Mouse (Mus musculus) ES-E14 (cell line): ENCODE results near the gene H2-DMb1. TPM values are rescaled to one million over a fixed set of nuclear protein-coding genes. Genes with fewer than 3 reads are reported as not detected.
A peak's percentile ranks its signal among the peaks of the same experiment; 100 is the strongest.

Experiments
- DNase-seq: peaks from one replicate; pipeline ENCODE4 v3.0.0-alpha.2; 2013; ENCODE audit warnings: low read depth, low spot score
- H3K27ac ChIP-seq: 2 replicates; pipeline ENCODE4 v1.5.1; 2012; ENCODE audit warnings: low read depth, mild to moderate bottlenecking, low read length, moderate library complexity, mixed read lengths; ENCODE audit not compliant: poor library complexity, insufficient read depth, severe bottlenecking
- H3K36me3 ChIP-seq: 2 replicates; pipeline ENCODE4 v1.6.1; 2012; ENCODE audit warnings: mild to moderate bottlenecking, low read length, moderate library complexity, mixed read lengths; ENCODE audit not compliant: control insufficient read depth, poor library complexity, insufficient read depth, severe bottlenecking
- H3K4me1 ChIP-seq, 2 experiments: fragments of 150-350 bp in 1 of 2; sonication (generic) in 1 of 2; 2 replicates each; pipeline ENCODE4 v1.6.1; 2012; ENCODE audit warnings: low read length in 2 of 2, mild to moderate bottlenecking in 1 of 2, mixed read lengths in 1 of 2; ENCODE audit not compliant: control insufficient read depth in 2 of 2, insufficient read depth in 2 of 2, poor library complexity in 1 of 2
- H3K4me3 ChIP-seq, 2 experiments: fragments of 150-350 bp in 1 of 2; sonication (generic) in 1 of 2; 2 replicates each; pipeline ENCODE4 v1.5.1; 2012; ENCODE audit warnings: low read length in 2 of 2, low read depth in 1 of 2, mild to moderate bottlenecking in 1 of 2, mixed read lengths in 1 of 2; ENCODE audit not compliant: insufficient read depth in 1 of 2, poor library complexity in 1 of 2, severe bottlenecking in 1 of 2
- H3K9ac ChIP-seq: 2 replicates; pipeline ENCODE4 v1.6.1; 2012; ENCODE audit warnings: low read depth, mild to moderate bottlenecking, low read length, mixed read lengths; ENCODE audit not compliant: poor library complexity, insufficient read depth, severe bottlenecking
- H3K9me3 ChIP-seq: fragments of 150-350 bp; sonication (generic); 2 replicates; pipeline ENCODE4 v1.6.1; 2012; ENCODE audit warnings: low read depth, mild to moderate bottlenecking, low read length; ENCODE audit not compliant: control insufficient read depth, insufficient read depth
- CHD2 ChIP-seq: IDR thresholded peaks from 2 replicates; pipeline ENCODE4 v1.6.1; 2014; ENCODE audit warnings: mild to moderate bottlenecking, low read depth, low read length, inconsistent platforms
- HCFC1 ChIP-seq: IDR thresholded peaks from 2 replicates; pipeline ENCODE4 v1.6.1; 2012; ENCODE audit warnings: low read length, inconsistent platforms, borderline replicate concordance; ENCODE audit not compliant: insufficient read depth
- MAFK ChIP-seq: IDR thresholded peaks from 2 replicates; pipeline ENCODE4 v1.6.1; 2014; ENCODE audit warnings: mild to moderate bottlenecking, low read depth, low read length, inconsistent platforms; ENCODE audit not compliant: insufficient read depth
- ZC3H11A ChIP-seq: IDR thresholded peaks from 2 replicates; pipeline ENCODE4 v1.6.1; 2012; ENCODE audit warnings: low read depth, mild to moderate bottlenecking, inconsistent platforms, low read length, borderline replicate concordance
- ZNF384 ChIP-seq: IDR thresholded peaks from 2 replicates; pipeline ENCODE4 v1.6.1; 2012; ENCODE audit warnings: low read depth, low read length, inconsistent platforms
- in situ Hi-C, 2 experiments: fragments of 600-800 bp; cut with MboI; formaldehyde crosslinking; loops; one replicate each; pipeline ENCODE4 v1.15.1; 2025; ENCODE audit warnings: low sequenced_read_pairs in 2 of 2, inconsistent platforms in 1 of 2; ENCODE audit not compliant: unreplicated experiment in 2 of 2
- total RNA-seq: library from RNA; depleted of rRNA; stranded (reverse); fragments of 300-350 nt; gene quantifications from 2 replicates; pipeline ENCODE4 v1.2.3, GENCODE M21; 2012

Gene H2-DMb1
- total RNA-seq, 1 experiment: 3.1 TPM

- no peaks in the 10 kb centered on the region for H3K9me3 ChIP-seq
- in situ Hi-C loops: no loop called here
- no peaks in the 10 kb centered on the region for H3K36me3 ChIP-seq
- no peak for DNase-seq
- H3K4me3 ChIP-seq: peak overlapping the region; percentile 20 to 29; a peak in 2 of 4 replicates
- H3K27ac ChIP-seq: no peak overlapping the region
- TF ChIP-seq HCFC1 (no peak), CHD2 (no peak), ZC3H11A (no peak), ZNF384 (no peak), MAFK (no peak)
- H3K4me1 ChIP-seq: peaks cover 3 to 19% of the 10 kb centered on the region in 2 experiments; a peak in 2 of 4 replicates
- 0 out of 2 replicates have a peak overlapping the region, but pooled peaks have one; percentile 15 for H3K9ac ChIP-seq
These were observed 23.7 kb upstream of the H2-DMb1 start for GRCm38 (mm10) chr17:34128944-34129791.

- Histone ChIP-seq H3K36me3 (no peaks in the 10 kb centered on the region), H3K9me3 (no peaks in the 10 kb centered on the region), H3K4me3 (no peak overlapping the region), H3K4me1 (peaks cover 3 to 19% of the 10 kb centered on the region in 2 experiments; a peak in 2 of 4 replicates), H3K27ac (no peak overlapping the region), H3K9ac (no peak overlapping the region)
- DNase-seq: no peak
- no peak for TF ChIP-seq CHD2
- TF ChIP-seq HCFC1: no peak
- no peak for TF ChIP-seq MAFK
- TF ChIP-seq ZC3H11A: no peak
- TF ChIP-seq ZNF384: no peak
- in situ Hi-C loops: no loop called here
These were observed 22.6 kb upstream of the H2-DMb1 start for GRCm38 (mm10) chr17:34130073-34130947.

GRCm38 (mm10) chr17:34131911-34132310 lies 21.0 kb upstream of the H2-DMb1 start:
- Histone ChIP-seq H3K27ac (no peak overlapping the region), H3K36me3 (no peaks in the 10 kb centered on the region), H3K4me1 (peaks cover 3 to 17% of the 10 kb centered on the region in 2 experiments; a peak in 2 of 4 replicates), H3K9ac (no peak overlapping the region), H3K9me3 (no peaks in the 10 kb centered on the region), H3K4me3 (no peak overlapping the region)
- in situ Hi-C loops: no loop called here
- TF ChIP-seq ZC3H11A (no peak), HCFC1 (no peak), ZNF384 (no peak), CHD2 (no peak), MAFK (no peak)
- DNase-seq: no peak

- in situ Hi-C loops: no loop called here
- Histone ChIP-seq H3K9me3 (no peaks in the 10 kb centered on the region), H3K4me1 (peaks cover 2 to 9% of the 10 kb centered on the region in 2 experiments; a peak in 1 of 4 replicates), H3K36me3 (no peaks in the 10 kb centered on the region), H3K4me3 (no peak overlapping the region), H3K9ac (no peak overlapping the region), H3K27ac (no peak overlapping the region)
- TF ChIP-seq MAFK (no peak), ZC3H11A (no peak), ZNF384 (no peak), HCFC1 (no peak), CHD2 (no peak)
- DNase-seq: no peak
These were observed 19.6 kb upstream of the H2-DMb1 start for GRCm38 (mm10) chr17:34133289-34133688.
